Mouse (Mus musculus) forebrain, embryonic 10.5 days (tissue): Measurements from ENCODE around the gene Tnni2. TPM values are rescaled to one million over a fixed set of nuclear protein-coding genes. Genes with fewer than 3 reads are reported as not detected.
A peak's percentile ranks its signal among the peaks of the same experiment; 100 is the strongest.

Source experiments
- DNase-seq: peaks from one replicate; pipeline ENCODE4 v3.0.0-alpha.2; 2017; ENCODE audit warnings: low spot score; ENCODE audit errors: extremely low spot score
- H3K27ac ChIP-seq: fragments of 300-500 bp; sonication (generic); 2 replicates; pipeline ENCODE4 v1.5.1; 2016; ENCODE audit warnings: mild to moderate bottlenecking
- H3K27me3 ChIP-seq: fragments of 300-500 bp; sonication (generic); 2 replicates; pipeline ENCODE4 v1.6.1; 2016; ENCODE audit warnings: mild to moderate bottlenecking; ENCODE audit not compliant: poor library complexity, severe bottlenecking
- H3K36me3 ChIP-seq: fragments of 300-500 bp; sonication (generic); replicated peaks from 2 replicates; pipeline ENCODE4 v1.6.1; 2016; ENCODE audit warnings: mild to moderate bottlenecking, moderate library complexity
- H3K4me1 ChIP-seq: fragments of 300-500 bp; sonication (generic); 2 replicates; pipeline ENCODE4 v1.6.1; 2016
- H3K4me3 ChIP-seq: fragments of 300-500 bp; sonication (generic); 2 replicates; pipeline ENCODE4 v1.5.1; 2016; ENCODE audit warnings: mild to moderate bottlenecking, moderate library complexity
- H3K9me3 ChIP-seq: fragments of 300-500 bp; sonication (generic); 2 replicates; pipeline ENCODE4 v1.6.1; 2016; ENCODE audit warnings: mild to moderate bottlenecking, moderate library complexity
- WGBS: fragments of 180-500 bp; shearing (Covaris S2); methylation state at CpG from one replicate; pipeline ENCODE4 v1.1.7; 2016; 5-methylcytosine and 5-hydroxymethylcytosine counted together
- polyA plus RNA-seq: library from polyadenylated mRNA; unstranded; fragments of >200 nt; fragmentation: Nextera tagmentation; extraction: Ambion mirVana; gene quantifications from 2 replicates; pipeline ENCODE4 v1.2.1, GENCODE M21; 2016

The Tnni2 gene
- polyA plus RNA-seq, 1 experiment from 2014 or later: 1.4 TPM

DNA sequence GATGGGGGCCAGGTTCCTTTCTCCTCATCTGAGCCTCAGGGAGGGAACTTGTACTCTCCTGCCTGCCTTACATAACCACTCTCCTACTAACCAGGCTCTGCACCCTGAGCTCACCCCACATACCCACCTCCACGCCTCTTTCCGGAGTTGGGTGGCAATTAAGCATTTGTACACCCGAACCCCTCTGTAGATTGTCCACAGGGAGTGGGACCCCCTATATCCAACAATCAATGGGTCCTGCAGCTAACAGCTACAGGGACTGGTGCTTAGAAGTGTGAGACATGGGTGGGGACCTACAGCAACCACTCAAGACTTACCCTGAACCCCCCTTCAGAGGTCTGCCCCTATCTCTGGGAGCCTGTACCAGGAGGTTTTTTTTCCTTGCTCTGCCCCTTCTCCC lies 39.1 kb downstream of the Tnni2 start:
- Histone ChIP-seq H3K4me3 (no peak overlapping the region), H3K27ac (peak overlapping the region; percentile 93), H3K9me3 (no peaks in the 10 kb centered on the region), H3K36me3 (no peaks in the 10 kb centered on the region), H3K27me3 (peaks cover 16% of the 10 kb centered on the region; the same call in 1 of the 2 replicates), H3K4me1 (peaks cover 43% of the 10 kb centered on the region)
- 93% methylated on average over 3 of the region's 3 CpGs for WGBS
- no peak for DNase-seq

DNA sequence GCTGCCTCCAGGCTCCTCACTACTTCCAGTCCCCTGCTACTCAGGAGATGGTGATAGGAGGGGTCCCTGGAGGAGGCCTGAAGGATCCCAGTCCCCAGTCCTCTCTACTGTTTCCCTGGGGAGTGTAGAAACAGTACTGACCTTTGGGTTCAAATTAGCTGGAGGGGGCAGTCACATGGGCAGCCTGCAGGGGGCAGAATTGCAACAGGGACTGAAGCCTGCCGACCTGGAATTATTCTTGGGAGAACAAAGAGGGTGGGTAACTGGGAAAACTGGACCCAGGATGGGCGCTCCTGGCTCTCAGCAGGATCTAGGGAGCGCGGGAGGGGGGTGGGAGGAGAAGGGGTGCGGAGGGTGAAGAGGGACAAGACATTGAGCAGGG lies 39.6 kb downstream of the Tnni2 start:
- WGBS: 13% methylated on average over 5 of the region's 5 CpGs

DNA sequence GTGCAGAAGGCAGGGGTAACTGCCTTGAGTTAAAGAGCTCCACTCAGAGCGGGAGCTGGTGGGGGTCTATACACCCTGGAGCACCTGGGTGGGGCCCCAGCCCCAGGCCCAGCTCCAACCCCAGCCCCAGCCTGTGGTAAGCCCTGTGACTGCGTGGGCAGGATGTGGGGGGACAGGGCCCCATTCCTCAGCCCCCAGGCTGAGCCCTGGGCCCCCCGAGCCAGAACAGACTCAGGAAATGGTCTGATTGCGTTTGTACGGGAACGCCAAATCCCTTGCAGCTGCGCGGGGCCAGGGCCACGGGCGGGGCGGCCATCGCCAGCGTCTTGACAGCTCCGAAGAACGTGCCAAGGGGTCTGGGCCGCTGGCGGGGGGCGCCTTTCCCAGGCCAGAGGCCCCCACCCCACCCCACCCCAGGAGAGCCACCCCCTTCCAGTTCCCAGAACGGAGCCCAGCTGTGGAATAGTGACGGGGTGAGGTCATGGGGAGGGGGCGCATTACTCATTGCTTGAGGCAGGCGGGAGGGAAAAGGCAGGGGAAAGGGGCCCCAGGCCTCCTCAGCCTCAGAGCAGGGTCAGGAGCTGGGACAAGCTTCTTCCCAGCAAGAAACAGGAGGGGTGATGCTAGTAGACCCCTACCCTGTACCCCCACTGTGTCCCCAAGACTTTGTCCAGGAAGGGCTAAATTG lies 40.1 kb downstream of the Tnni2 start:
- Histone ChIP-seq H3K4me3 (peak overlapping the region; percentile 47), H3K9me3 (no peaks in the 10 kb centered on the region), H3K4me1 (peaks cover 48% of the 10 kb centered on the region), H3K36me3 (no peaks in the 10 kb centered on the region), H3K27ac (peak overlapping the region; percentile 93), H3K27me3 (peaks cover 16% of the 10 kb centered on the region; the same call in 1 of the 2 replicates)
- 2% methylated on average over 21 of the region's 22 CpGs for WGBS
- DNase-seq: peak; percentile 56

More for the DNA sequence above, 39.6 kb downstream of the Tnni2 start:
- Histone ChIP-seq H3K4me3 (peak overlapping the region; percentile 47), H3K9me3 (no peaks in the 10 kb centered on the region), H3K4me1 (peaks cover 43% of the 10 kb centered on the region), H3K36me3 (no peaks in the 10 kb centered on the region), H3K27ac (peak overlapping the region; percentile 93), H3K27me3 (peaks cover 16% of the 10 kb centered on the region; the same call in 1 of the 2 replicates)
- DNase-seq: peak; percentile 75

DNA sequence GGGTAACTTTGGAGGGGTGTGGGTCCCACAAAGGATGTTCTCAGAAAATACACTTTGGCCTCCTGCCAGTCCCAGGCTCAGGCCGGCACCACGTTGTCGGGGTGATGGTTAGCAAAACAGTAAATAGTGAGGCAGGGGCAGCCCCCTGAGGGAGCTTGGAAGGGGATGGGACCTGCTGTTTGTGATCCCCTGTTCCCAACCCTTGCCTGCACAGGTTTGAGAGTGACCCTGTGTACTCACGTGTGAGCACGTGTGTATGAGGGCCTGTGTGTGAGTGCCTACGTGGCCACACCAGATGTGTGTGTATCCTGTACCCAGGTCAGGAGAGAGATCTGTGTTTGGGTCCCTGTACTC lies 40.6 kb downstream of the Tnni2 start:
- WGBS: 23% methylated on average over 6 of the region's 6 CpGs
- peak overlapping the region; percentile 47 for H3K4me3 ChIP-seq
- peak overlapping the region; percentile 93 for H3K27ac ChIP-seq
- H3K9me3 ChIP-seq: no peaks in the 10 kb centered on the region
- peak; percentile 36 for DNase-seq
- H3K4me1 ChIP-seq: peaks cover 53% of the 10 kb centered on the region
- no peaks in the 10 kb centered on the region for H3K36me3 ChIP-seq
- peaks cover 16% of the 10 kb centered on the region; the same call in 1 of the 2 replicates for H3K27me3 ChIP-seq

DNA sequence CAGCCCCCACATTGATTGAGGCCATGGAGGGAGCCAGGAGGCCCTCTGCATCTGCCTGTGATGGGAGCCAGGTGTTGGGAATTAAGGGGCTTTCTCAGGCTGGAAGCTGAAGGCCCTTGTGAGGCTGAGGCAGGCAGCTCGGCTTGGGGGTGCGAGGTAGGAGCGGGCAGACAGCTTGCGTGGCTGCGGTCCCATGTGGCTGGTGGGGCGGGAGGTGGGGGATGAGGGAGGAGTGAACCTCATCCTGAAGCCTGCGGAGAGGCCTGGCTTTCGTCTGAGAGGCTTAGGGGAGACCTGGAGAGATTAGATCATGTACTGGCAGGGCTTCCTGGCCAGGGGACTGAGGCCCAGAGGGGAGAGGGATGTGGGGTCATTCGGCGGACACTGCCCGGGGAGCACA lies 41.5 kb downstream of the Tnni2 start:
- no peaks in the 10 kb centered on the region for H3K9me3 ChIP-seq
- WGBS: 44% methylated on average over 11 of the region's 11 CpGs
- DNase-seq: no peak
- H3K27ac ChIP-seq: peak overlapping the region; percentile 93
- H3K27me3 ChIP-seq: peaks cover 16% of the 10 kb centered on the region; the same call in 1 of the 2 replicates
- peaks cover 61% of the 10 kb centered on the region for H3K4me1 ChIP-seq
- no peak overlapping the region for H3K4me3 ChIP-seq
- H3K36me3 ChIP-seq: no peaks in the 10 kb centered on the region

DNA sequence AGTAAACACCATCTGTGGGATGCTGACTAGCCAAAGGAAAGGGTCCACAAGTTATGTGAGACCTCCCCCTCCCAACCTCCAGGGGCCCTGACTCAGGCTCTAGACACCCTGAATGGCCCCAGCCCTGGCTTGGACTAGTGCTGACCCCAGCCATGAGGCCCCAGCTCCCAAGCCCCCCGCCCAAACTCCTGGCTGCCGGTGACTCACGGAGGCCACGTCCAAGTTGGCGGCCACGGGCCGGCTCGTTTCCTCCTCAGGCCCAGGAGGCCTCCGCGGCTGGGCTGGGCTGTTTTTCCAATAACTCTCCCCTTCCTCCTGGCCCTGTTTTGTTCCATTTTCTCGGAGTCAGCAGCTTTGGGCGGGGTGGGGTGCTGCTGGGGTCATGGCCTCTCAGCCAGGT lies 43.2 kb downstream of the Tnni2 start:
- H3K4me3 ChIP-seq: no peak overlapping the region
- WGBS: 86% methylated on average over 12 of the region's 12 CpGs
- H3K4me1 ChIP-seq: peaks cover 60% of the 10 kb centered on the region
- H3K9me3 ChIP-seq: no peaks in the 10 kb centered on the region
- peaks cover 16% of the 10 kb centered on the region; the same call in 1 of the 2 replicates for H3K27me3 ChIP-seq
- peak overlapping the region; percentile 67 for H3K27ac ChIP-seq
- no peak for DNase-seq
- H3K36me3 ChIP-seq: no peaks in the 10 kb centered on the region

DNA sequence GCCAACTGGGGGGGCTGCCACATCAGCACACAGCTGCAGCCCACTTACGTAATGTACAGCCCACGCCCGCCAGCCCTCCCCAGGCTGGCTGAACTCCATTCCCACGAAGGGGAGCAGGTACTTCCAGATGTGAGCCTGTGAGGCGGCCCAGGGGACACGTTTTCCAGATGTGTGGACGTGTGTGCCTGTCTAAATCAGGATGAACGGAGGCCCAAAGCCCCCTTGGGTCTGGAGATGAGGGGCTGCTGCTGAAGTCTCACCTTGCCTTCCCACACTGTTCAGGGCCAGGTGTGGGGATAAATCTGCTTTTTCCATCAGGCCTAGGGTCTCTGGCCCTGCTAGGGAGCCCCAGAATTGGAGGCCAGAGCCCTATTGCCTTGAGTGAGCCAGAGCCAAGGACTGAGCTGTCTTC lies 45.1 kb downstream of the Tnni2 start:
- no peak for DNase-seq
- H3K27me3 ChIP-seq: peaks cover 16% of the 10 kb centered on the region; the same call in 1 of the 2 replicates
- H3K9me3 ChIP-seq: no peaks in the 10 kb centered on the region
- H3K36me3 ChIP-seq: no peaks in the 10 kb centered on the region
- 74% methylated on average over 8 of the region's 8 CpGs for WGBS
- peaks cover 50% of the 10 kb centered on the region for H3K4me1 ChIP-seq
- H3K4me3 ChIP-seq: no peak overlapping the region
- peak overlapping the region; percentile 82 for H3K27ac ChIP-seq

DNA sequence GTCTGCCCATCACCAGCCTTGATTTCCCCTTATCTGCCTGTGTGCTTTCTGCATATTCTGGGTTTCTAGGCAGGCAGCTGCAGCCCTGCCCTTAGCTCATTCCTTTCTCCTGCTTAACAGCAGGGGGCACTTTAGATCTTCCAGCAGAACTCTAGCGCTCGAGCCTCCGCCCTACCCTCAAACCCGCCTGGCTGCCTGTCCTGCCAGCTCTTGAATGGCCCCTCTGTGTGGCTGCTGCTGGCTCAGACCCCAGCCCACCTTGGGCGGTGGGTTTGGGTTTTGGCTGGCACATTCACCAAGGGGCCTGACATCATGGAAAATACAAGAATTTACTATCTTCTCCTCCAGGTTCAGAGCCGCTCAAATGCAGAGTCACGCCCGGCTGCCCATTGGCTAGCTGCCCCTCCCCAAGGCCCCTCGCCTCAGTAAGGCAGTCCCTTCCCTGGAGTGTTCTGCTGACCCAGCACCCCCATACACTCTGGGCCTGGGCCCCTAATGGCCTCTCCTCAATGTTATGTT lies 45.8 kb downstream of the Tnni2 start:
- H3K27me3 ChIP-seq: peaks cover 12% of the 10 kb centered on the region; the same call in 1 of the 2 replicates
- peak overlapping the region; percentile 82 for H3K27ac ChIP-seq
- H3K36me3 ChIP-seq: no peaks in the 10 kb centered on the region
- no peaks in the 10 kb centered on the region for H3K9me3 ChIP-seq
- H3K4me3 ChIP-seq: 0 out of 2 replicates have a peak overlapping the region, but pooled peaks have one; percentile 2
- DNase-seq: peak; percentile 71
- 18% methylated on average over 9 of the region's 9 CpGs for WGBS
- peaks cover 43% of the 10 kb centered on the region for H3K4me1 ChIP-seq

DNA sequence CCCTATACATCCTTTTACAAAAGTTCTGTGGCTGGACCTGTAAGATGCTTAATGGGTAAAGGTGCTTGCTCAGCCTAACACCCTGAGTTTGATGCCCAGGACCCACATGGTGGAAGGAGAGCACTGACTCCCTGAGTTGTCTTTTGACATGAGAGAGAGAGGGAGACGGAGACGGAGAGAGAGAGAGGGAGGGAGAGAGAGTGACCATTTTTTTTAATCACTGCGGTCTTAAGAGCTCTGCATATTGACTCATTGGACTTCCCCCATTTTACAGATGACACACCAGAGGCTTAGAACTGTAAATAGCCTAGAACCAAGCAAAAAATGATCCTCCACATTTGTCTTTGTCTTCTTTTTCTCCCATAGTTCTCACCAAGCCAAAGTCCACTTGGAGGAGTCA lies 46.4 kb downstream of the Tnni2 start:
- no peaks in the 10 kb centered on the region for H3K36me3 ChIP-seq
- H3K4me1 ChIP-seq: peaks cover 37% of the 10 kb centered on the region
- H3K27ac ChIP-seq: peak overlapping the region; percentile 82
- H3K27me3 ChIP-seq: peaks cover 6% of the 10 kb centered on the region; the same call in 1 of the 2 replicates
- no peaks in the 10 kb centered on the region for H3K9me3 ChIP-seq
- H3K4me3 ChIP-seq: no peak overlapping the region
- 75% methylated on average over 3 of the region's 3 CpGs for WGBS
- DNase-seq: no peak

DNA sequence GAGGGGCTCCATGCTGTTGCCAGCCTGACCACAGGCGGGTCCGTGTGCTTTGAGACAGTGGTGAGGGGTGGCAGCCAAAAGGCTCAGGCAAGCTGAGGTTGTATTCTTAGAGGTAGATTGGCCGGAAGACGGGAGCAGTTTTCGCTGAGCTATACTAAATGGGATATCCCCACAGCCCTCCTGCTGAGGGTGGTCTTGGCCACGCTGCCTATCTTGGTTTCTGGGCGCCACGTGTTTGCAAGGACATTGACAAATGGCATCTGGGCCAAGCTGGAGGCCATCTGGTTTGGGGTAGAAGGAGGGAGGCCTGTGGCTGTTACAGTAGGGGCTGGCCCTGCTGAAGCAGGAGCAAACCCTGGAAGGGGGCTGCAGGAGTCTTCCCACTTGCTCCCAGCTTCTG lies 51.9 kb downstream of the Tnni2 start:
- Histone ChIP-seq H3K36me3 (no peaks in the 10 kb centered on the region), H3K4me3 (no peak overlapping the region), H3K27me3 (no peaks in the 10 kb centered on the region), H3K27ac (no peak overlapping the region), H3K4me1 (0 out of 2 replicates have a peak, but pooled peaks cover 1% of the 10 kb centered on the region), H3K9me3 (no peaks in the 10 kb centered on the region)
- WGBS: 86% methylated on average over 8 of the region's 8 CpGs
- no peak for DNase-seq

Other genes starting within 250 kb of the Tnni2 start
- not detected in 2 replicates for gene Krtap5-3, start 240.4 kb upstream of the Tnni2 start, polyA plus RNA-seq
- not detected in 2 replicates for gene Gm7579, start 229.9 kb upstream of the Tnni2 start, polyA plus RNA-seq
- gene Krtap5-5, start 211.8 kb upstream of the Tnni2 start, polyA plus RNA-seq: not detected in 2 replicates
- gene Gm40460, start 200.7 kb upstream of the Tnni2 start, polyA plus RNA-seq: not detected in 2 replicates
- gene Gm2431, start 183.5 kb upstream of the Tnni2 start, polyA plus RNA-seq: not detected in 2 replicates
- not detected in 2 replicates for gene Gm4559, start 167.4 kb upstream of the Tnni2 start, polyA plus RNA-seq
- gene Krtap5-1, start 144.7 kb upstream of the Tnni2 start, polyA plus RNA-seq: not detected in 2 replicates
- not detected in 2 replicates for gene Krtap5-4, start 138.3 kb upstream of the Tnni2 start, polyA plus RNA-seq
- 0.51 and 1.00 TPM in 2 replicates for gene Ifitm10, start 68.1 kb upstream of the Tnni2 start, polyA plus RNA-seq
- not detected in 2 replicates for gene Gm49369, start 59.1 kb upstream of the Tnni2 start, polyA plus RNA-seq
- 135 and 142 TPM in 2 replicates for gene Ctsd, start 53.8 kb upstream of the Tnni2 start, polyA plus RNA-seq
- gene Syt8, start 7.0 kb upstream of the Tnni2 start, polyA plus RNA-seq: 0.18 TPM in 1 of 2 replicates, not detected in the other
- gene Lsp1, start 19.0 kb downstream of the Tnni2 start, polyA plus RNA-seq: 10.7 and 12.0 TPM in 2 replicates
- 0.33 and 1.1 TPM in 2 replicates for gene Tnnt3, start 57.0 kb downstream of the Tnni2 start, polyA plus RNA-seq
- gene Mrpl23, start 90.9 kb downstream of the Tnni2 start, polyA plus RNA-seq: 15.8 and 16.1 TPM in 2 replicates
- gene Igf2, start 225.0 kb downstream of the Tnni2 start, polyA plus RNA-seq: 126 and 132 TPM in 2 replicates
- not detected in 2 replicates for gene Gm49394, start 228.1 kb downstream of the Tnni2 start, polyA plus RNA-seq